Mouse (Mus musculus) thymus, adult 2 months (tissue): ENCODE data around the gene Tcte1. TPM values are rescaled to one million over a fixed set of nuclear protein-coding genes. Genes with fewer than 3 reads are reported as not detected.

ENCODE experiments used
- DNase-seq: peaks from one replicate; pipeline ENCODE4 v3.0.0; 2021
- H3K27ac ChIP-seq: fragments of 200-500 bp; 2 replicates; pipeline ENCODE4 v1.5.1; 2012; ENCODE audit warnings: low read length, control low read depth; ENCODE audit not compliant: control insufficient read depth, insufficient read depth
- H3K27me3 ChIP-seq: fragments of 200-500 bp; 2 replicates; pipeline ENCODE4 v1.6.1; 2012; ENCODE audit warnings: mild to moderate bottlenecking, low read length, moderate library complexity, mixed read lengths; ENCODE audit not compliant: control insufficient read depth, insufficient read depth
- H3K36me3 ChIP-seq: fragments of 200-500 bp; 2 replicates; pipeline ENCODE4 v1.6.1; 2012; ENCODE audit warnings: mild to moderate bottlenecking, low read length, moderate library complexity; ENCODE audit not compliant: control insufficient read depth, insufficient read depth
- H3K4me1 ChIP-seq: fragments of 200-500 bp; replicated peaks from 2 replicates; pipeline ENCODE4 v1.6.1; 2012; ENCODE audit warnings: low read length; ENCODE audit not compliant: control insufficient read depth, insufficient read depth
- H3K4me3 ChIP-seq: fragments of 200-500 bp; 2 replicates; pipeline ENCODE4 v1.5.1; 2012; ENCODE audit warnings: mild to moderate bottlenecking, low read length, control low read depth, moderate library complexity; ENCODE audit not compliant: control insufficient read depth, insufficient read depth
- CTCF ChIP-seq: fragments of 200-500 bp; IDR thresholded peaks from 2 replicates; pipeline ENCODE4 v1.5.1; 2012; ENCODE audit warnings: mild to moderate bottlenecking, control low read depth, low read length, moderate library complexity, borderline replicate concordance; ENCODE audit not compliant: control insufficient read depth, poor library complexity, insufficient read depth; ENCODE audit errors: extremely low read depth
- POLR2A ChIP-seq: fragments of 200-500 bp; IDR thresholded peaks from 2 replicates; pipeline ENCODE4 v1.6.1; 2012; ENCODE audit warnings: mild to moderate bottlenecking, low read length, control low read depth, moderate library complexity; ENCODE audit not compliant: control insufficient read depth, poor library complexity, insufficient read depth; ENCODE audit errors: extremely low read depth
- WGBS: fragments of 180-500 bp; shearing (Covaris S2); methylation state at CpG from one replicate; pipeline ENCODE4 v1.1.7; 2018; 5-methylcytosine and 5-hydroxymethylcytosine counted together
- polyA plus RNA-seq: library from polyadenylated mRNA; depleted of rRNA; stranded (reverse); fragments of >200 nt; gene quantifications from 2 replicates; pipeline ENCODE4 v1.2.3, GENCODE M21; 2012; rRNA removed

The Tcte1 gene
- polyA plus RNA-seq: 0.87 and 1.2 TPM in 2 replicates

GRCm38 (mm10) chr17:45523263-45523662, at the start of gene Tcte1:
TSS of gene Tcte1 (plus strand) at chr17:45523434.
- TF ChIP-seq CTCF: 0 out of 2 replicates have a peak, but pooled peaks have one; percentile 10
- no peak for TF ChIP-seq POLR2A
- Histone ChIP-seq H3K27ac (no peak within 1 kb of the TSS), H3K27me3 (no peaks in the 10 kb centered on the region), H3K36me3 (peaks cover 16% of the 10 kb centered on the region), H3K4me1 (peaks cover 10% of the 10 kb centered on the region), H3K4me3 (no peak within 1 kb of the TSS; the same call in 1 of the 2 replicates)
- WGBS: 14% methylated on average over 21 of the region's 21 CpGs
- DNase-seq: peak; percentile 58

- peaks cover 10% of the 10 kb centered on the region for H3K4me1 ChIP-seq
- WGBS: 88% methylated on average over 6 of the region's 6 CpGs
- H3K4me3 ChIP-seq: no peak overlapping the region
- TF ChIP-seq CTCF: no peak
- no peak for TF ChIP-seq POLR2A
- no peaks in the 10 kb centered on the region for H3K27me3 ChIP-seq
- no peaks in the 10 kb centered on the region for H3K36me3 ChIP-seq
- no peak overlapping the region for H3K27ac ChIP-seq
- DNase-seq: no peak
These were observed 49.6 kb upstream of the Tcte1 start for GRCm38 (mm10) chr17:45473667-45474066.

GRCm38 (mm10) chr17:45474146-45474545, 49.1 kb upstream of the Tcte1 start:
- WGBS: 83% methylated on average over 8 of the region's 8 CpGs
- H3K4me3 ChIP-seq: no peak overlapping the region
- no peaks in the 10 kb centered on the region for H3K36me3 ChIP-seq

GRCm38 (mm10) chr17:45474669-45475465, 48.4 kb upstream of the Tcte1 start, which contains the start of gene Spats1:
TSS of gene Spats1 (minus strand) at chr17:45475415.
- no peaks in the 10 kb centered on the region for H3K36me3 ChIP-seq
- H3K4me1 ChIP-seq: peaks cover 10% of the 10 kb centered on the region
- TF ChIP-seq CTCF (0 out of 2 replicates have a peak, but pooled peaks have one; percentile 14), POLR2A (no peak)
- peak within 1 kb of the TSS; percentile 38 for H3K4me3 ChIP-seq
- no peak within 1 kb of the TSS for H3K27ac ChIP-seq
- 4% methylated on average over 30 of the region's 30 CpGs for WGBS
- DNase-seq: peak; percentile 68
- H3K27me3 ChIP-seq: no peaks in the 10 kb centered on the region

More at GRCm38 (mm10) chr17:45474146-45474545, 49.1 kb upstream of the Tcte1 start:
- Histone ChIP-seq H3K4me1 (peaks cover 10% of the 10 kb centered on the region), H3K27me3 (no peaks in the 10 kb centered on the region), H3K27ac (no peak overlapping the region)
- DNase-seq: no peak
- TF ChIP-seq POLR2A (no peak), CTCF (no peak)

GRCm38 (mm10) chr17:45478234-45478825, 44.9 kb upstream of the Tcte1 start:
- TF ChIP-seq POLR2A (no peak), CTCF (peak; percentile 89; the same call in 1 of the 2 replicates)
- 13% methylated on average over 12 of the region's 12 CpGs for WGBS
- Histone ChIP-seq H3K4me3 (no peak overlapping the region), H3K27ac (no peak overlapping the region), H3K27me3 (no peaks in the 10 kb centered on the region), H3K4me1 (peaks cover 14% of the 10 kb centered on the region), H3K36me3 (no peaks in the 10 kb centered on the region)
- peak; percentile 92 for DNase-seq

DNA sequence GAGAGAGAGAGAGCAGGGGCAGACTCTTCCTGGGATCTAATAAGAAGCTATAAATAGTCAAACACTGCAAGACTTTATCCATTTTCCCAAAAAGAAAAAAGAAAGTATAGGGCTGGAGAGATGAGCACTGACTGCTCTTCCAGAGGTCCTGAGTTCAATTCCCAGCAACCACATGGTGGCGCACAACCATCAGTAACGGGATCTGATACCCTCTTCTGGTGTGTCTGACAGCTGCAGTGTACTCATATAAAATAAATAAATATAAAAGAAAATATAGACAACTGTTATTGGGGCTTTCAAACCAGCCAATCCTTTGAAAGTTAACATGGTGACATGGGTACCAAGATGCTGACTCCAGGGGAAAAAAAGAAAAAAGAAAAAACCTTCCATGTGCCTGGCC, 42.8 kb upstream of the Tcte1 start:
- WGBS: 24% methylated on average over 2 of the region's 2 CpGs
- Histone ChIP-seq H3K27ac (peak overlapping the region; percentile 31; the same call in 1 of the 2 replicates), H3K4me1 (peaks cover 11% of the 10 kb centered on the region), H3K36me3 (no peaks in the 10 kb centered on the region), H3K4me3 (no peak overlapping the region), H3K27me3 (no peaks in the 10 kb centered on the region)
- DNase-seq: peak; percentile 64
- TF ChIP-seq POLR2A: no peak
- no peak for TF ChIP-seq CTCF
